Mouse (Mus musculus) lung, postnatal 0 days (tissue): ENCODE measurements around the gene Exosc5. TPM values are rescaled to one million over a fixed set of nuclear protein-coding genes. Genes with fewer than 3 reads are reported as not detected.

Source experiments
- ATAC-seq: fragments of 200-750 bp; cut with Nextera tagmentation; 2 replicates; pipeline ENCODE4 v1.8.0; 2017; ENCODE audit warnings: moderate library complexity
- DNase-seq: peaks from one replicate; pipeline ENCODE4 v3.0.0-alpha.2; 2016; ENCODE audit warnings: low spot score
- H3K27ac ChIP-seq: fragments of 300-500 bp; sonication (generic); 2 replicates; pipeline ENCODE4 v1.5.1; 2014; ENCODE audit warnings: antibody characterized with exemption, mild to moderate bottlenecking, low read length, mixed read lengths
- H3K27me3 ChIP-seq: fragments of 300-500 bp; sonication (generic); replicated peaks from 2 replicates; pipeline ENCODE4 v1.6.1; 2014; ENCODE audit warnings: low read length, mixed read lengths; ENCODE audit not compliant: insufficient read depth
- H3K36me3 ChIP-seq: fragments of 300-500 bp; sonication (generic); 2 replicates; pipeline ENCODE4 v1.6.1; 2014; ENCODE audit warnings: low read length, mixed read lengths; ENCODE audit not compliant: insufficient read depth
- H3K4me1 ChIP-seq: fragments of 300-500 bp; sonication (generic); 2 replicates; pipeline ENCODE4 v1.6.1; 2014; ENCODE audit warnings: antibody characterized with exemption, low read depth, low read length, mixed read lengths; ENCODE audit not compliant: insufficient read depth
- H3K4me2 ChIP-seq: fragments of 300-500 bp; sonication (generic); replicated peaks from 2 replicates; pipeline ENCODE4 v1.6.1; 2014; ENCODE audit warnings: low read depth, mild to moderate bottlenecking, low read length, moderate library complexity, mixed read lengths
- H3K4me3 ChIP-seq: fragments of 300-500 bp; sonication (generic); 2 replicates; pipeline ENCODE4 v1.5.1; 2014; ENCODE audit warnings: low read depth, low read length
- H3K9ac ChIP-seq: fragments of 300-500 bp; sonication (generic); replicated peaks from 2 replicates; pipeline ENCODE4 v1.6.1; 2014; ENCODE audit warnings: low read depth, mild to moderate bottlenecking
- H3K9me3 ChIP-seq: fragments of 300-500 bp; sonication (generic); 2 replicates; pipeline ENCODE4 v1.6.1; 2016; ENCODE audit warnings: low read length, mixed read lengths
- CTCF ChIP-seq: IDR thresholded peaks from 2 replicates; pipeline ENCODE4 v1.5.1; 2016; ENCODE audit warnings: antibody characterized with exemption, mild to moderate bottlenecking
- EP300 ChIP-seq: IDR thresholded peaks from 2 replicates; pipeline ENCODE4 v1.6.1; 2016; ENCODE audit warnings: antibody characterized with exemption, mild to moderate bottlenecking, control low read depth
- WGBS: fragments of 180-500 bp; shearing (Covaris S2); extraction: QIAGEN DNeasy Blood & Tissue Kit; methylation state at CpG from one replicate; pipeline ENCODE4 v1.1.7; 2014; 5-methylcytosine and 5-hydroxymethylcytosine counted together
- polyA plus RNA-seq: library from polyadenylated mRNA; unstranded; fragments of >200 nt; fragmentation: Nextera tagmentation; extraction: Ambion mirVana; gene quantifications from 2 replicates; pipeline ENCODE4 v1.2.1, GENCODE M21; 2015

The Exosc5 gene
- polyA plus RNA-seq, 1 experiment from 2014 or later: 49.7 TPM

GRCm38 (mm10) chr7:25711731-25712197, 52.8 kb downstream of the Exosc5 start:
- H3K9ac ChIP-seq: no peak overlapping the region
- peaks cover 8% of the 10 kb centered on the region for H3K4me1 ChIP-seq
- ATAC-seq (no peak), DNase-seq (no peak)
- H3K9me3 ChIP-seq: no peaks in the 10 kb centered on the region
- 52% methylated on average over 7 of the region's 7 CpGs for WGBS
- no peak overlapping the region for H3K27ac ChIP-seq
- no peaks in the 10 kb centered on the region for H3K27me3 ChIP-seq
- no peak overlapping the region for H3K4me3 ChIP-seq
- TF ChIP-seq CTCF: no peak
- TF ChIP-seq EP300: no peak
- H3K36me3 ChIP-seq: peaks cover 27% of the 10 kb centered on the region
- H3K4me2 ChIP-seq: no peak overlapping the region

DNA sequence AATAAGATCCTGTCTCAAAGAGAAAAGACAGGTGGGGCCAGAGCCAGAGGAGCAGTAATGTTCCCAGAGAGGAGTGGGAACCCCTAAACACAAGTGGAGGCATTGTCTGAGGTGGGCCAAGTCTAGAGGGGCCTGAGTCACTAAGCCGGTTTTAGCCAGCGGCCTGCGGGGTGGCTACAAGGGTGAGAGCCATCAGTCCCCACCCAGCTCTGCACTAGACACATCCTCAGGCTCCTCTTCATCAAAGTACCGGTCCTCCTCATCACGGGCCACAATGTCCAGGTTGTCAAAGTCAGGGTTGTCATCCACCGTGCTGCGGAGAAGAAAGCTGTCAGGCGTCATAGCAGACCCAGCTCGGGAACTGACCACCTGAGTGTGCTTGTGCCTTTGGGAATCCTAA, 53.8 kb downstream of the Exosc5 start:
- no peaks in the 10 kb centered on the region for H3K27me3 ChIP-seq
- no peak for DNase-seq
- H3K4me1 ChIP-seq: peaks cover 8% of the 10 kb centered on the region; the same call in 1 of the 2 replicates
- WGBS: 88% methylated on average over 9 of the region's 9 CpGs
- TF ChIP-seq EP300 (no peak), CTCF (no peak)
- no peak for ATAC-seq
- H3K4me2 ChIP-seq: no peak overlapping the region
- H3K4me3 ChIP-seq: no peak overlapping the region
- H3K9me3 ChIP-seq: no peaks in the 10 kb centered on the region
- no peak overlapping the region for H3K9ac ChIP-seq
- H3K27ac ChIP-seq: no peak overlapping the region
- peaks cover 27% of the 10 kb centered on the region for H3K36me3 ChIP-seq

GRCm38 (mm10) chr7:25714581-25714980, 55.6 kb downstream of the Exosc5 start:
- Histone ChIP-seq H3K9me3 (no peaks in the 10 kb centered on the region), H3K4me1 (peaks cover 8% of the 10 kb centered on the region; the same call in 1 of the 2 replicates), H3K36me3 (peaks cover 27% of the 10 kb centered on the region), H3K4me3 (no peak overlapping the region), H3K9ac (no peak overlapping the region), H3K27me3 (no peaks in the 10 kb centered on the region), H3K4me2 (no peak overlapping the region), H3K27ac (no peak overlapping the region)
- WGBS: 89% methylated on average over 8 of the region's 8 CpGs
- DNase-seq: no peak
- no peak for TF ChIP-seq CTCF
- TF ChIP-seq EP300: no peak
- ATAC-seq: no peak

- Histone ChIP-seq H3K27ac (no peak overlapping the region), H3K27me3 (no peaks in the 10 kb centered on the region), H3K4me1 (no peaks in the 10 kb centered on the region; the same call in 1 of the 2 replicates), H3K9me3 (no peaks in the 10 kb centered on the region), H3K9ac (no peak overlapping the region), H3K4me2 (no peak overlapping the region), H3K36me3 (peaks cover 27% of the 10 kb centered on the region), H3K4me3 (no peak overlapping the region)
- TF ChIP-seq EP300 (no peak), CTCF (no peak)
- DNase-seq (no peak), ATAC-seq (no peak)
- WGBS: 95% methylated on average over 22 of the region's 22 CpGs
Measured at GRCm38 (mm10) chr7:25715731-25716271, 56.8 kb downstream of the Exosc5 start.

DNA sequence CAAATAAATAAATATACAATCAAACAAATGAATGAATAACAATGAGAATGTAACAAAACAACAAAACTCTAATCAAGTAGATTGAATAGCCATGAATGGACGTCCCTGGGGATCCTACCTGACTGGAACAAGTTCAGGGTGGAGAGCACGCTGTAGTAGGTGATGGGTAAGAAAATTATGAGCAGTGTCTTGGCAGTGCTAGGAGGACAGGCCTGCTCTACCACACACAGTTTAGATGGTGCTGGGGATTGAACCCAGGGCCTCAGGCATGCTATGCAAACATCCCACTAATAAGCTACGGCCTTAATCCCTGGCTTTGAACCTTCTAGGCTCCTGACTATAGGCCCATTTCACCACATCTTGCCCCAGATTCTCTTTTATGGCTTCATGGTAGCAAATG, 58.5 kb downstream of the Exosc5 start:
- no peak for DNase-seq
- Histone ChIP-seq H3K27me3 (no peaks in the 10 kb centered on the region), H3K27ac (no peak overlapping the region), H3K4me2 (no peak overlapping the region), H3K36me3 (peaks cover 35% of the 10 kb centered on the region), H3K4me1 (no peaks in the 10 kb centered on the region), H3K4me3 (no peak overlapping the region), H3K9ac (no peak overlapping the region), H3K9me3 (no peaks in the 10 kb centered on the region)
- ATAC-seq: no peak
- 90% methylated on average over 3 of the region's 3 CpGs for WGBS
- TF ChIP-seq CTCF (no peak), EP300 (no peak)

DNA sequence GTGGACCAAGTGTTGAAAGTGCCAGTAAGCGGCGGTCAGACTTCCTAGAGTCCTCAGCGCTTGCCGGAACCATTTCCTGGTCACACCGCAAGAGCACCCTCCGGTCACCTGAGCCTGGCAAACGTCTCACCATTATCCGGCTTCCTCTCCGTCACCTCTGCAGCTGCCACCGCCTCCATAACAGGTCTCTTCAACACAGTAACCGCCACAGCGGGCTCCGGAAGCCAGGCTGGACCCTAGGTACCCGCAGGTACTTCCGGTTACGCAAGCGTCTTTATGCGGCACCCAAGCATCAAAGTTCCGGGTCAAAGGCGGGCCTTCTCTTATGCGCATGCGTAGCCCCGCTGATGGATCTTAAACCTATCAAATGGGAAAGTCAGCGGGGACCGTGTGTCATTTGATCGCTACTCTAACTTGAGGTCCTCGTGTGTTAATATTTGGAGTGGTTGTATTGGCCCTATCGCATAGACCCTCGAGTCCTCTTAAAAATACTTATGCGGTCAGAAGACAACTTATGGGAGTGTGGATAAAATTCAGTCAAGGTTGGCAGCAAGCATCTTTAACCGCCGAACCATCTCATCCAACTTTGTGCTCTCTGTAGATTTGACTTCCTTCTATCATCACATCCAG, 59.9 kb downstream of the Exosc5 start, which contains the start of gene Ccdc97:
Gene Ccdc97, minus strand, starts transcription at position 301 of the 630 bp plus-strand sequence.
- peak within 1 kb of the TSS; percentile 57 for H3K9ac ChIP-seq
- H3K27ac ChIP-seq: peak within 1 kb of the TSS; percentile 85
- no peaks in the 10 kb centered on the region for H3K4me1 ChIP-seq
- H3K27me3 ChIP-seq: no peaks in the 10 kb centered on the region
- peak within 1 kb of the TSS; percentile 73 for H3K4me2 ChIP-seq
- no peaks in the 10 kb centered on the region for H3K9me3 ChIP-seq
- WGBS: 2% methylated on average over 32 of the region's 32 CpGs
- TF ChIP-seq CTCF: 0 out of 2 replicates have a peak, but pooled peaks have one; percentile 5
- peak; percentile 54; the same call in 1 of the 2 replicates for TF ChIP-seq EP300
- peak within 1 kb of the TSS; percentile 57 for H3K4me3 ChIP-seq
- peaks cover 36% of the 10 kb centered on the region for H3K36me3 ChIP-seq
- ATAC-seq (peak; percentile 90), DNase-seq (peak; percentile 97)
